Mouse (Mus musculus) common myeloid progenitor, adult 5-6 weeks (primary cell): ENCODE results near the gene D430042O09Rik. TPM values are rescaled to one million over a fixed set of nuclear protein-coding genes. Genes with fewer than 3 reads are reported as not detected.
A peak's percentile ranks its signal among the peaks of the same experiment; 100 is the strongest.

Source experiments
- ATAC-seq: replicated peaks from 2 replicates; pipeline ENCODE4 v1.8.0; 2016; ENCODE audit warnings: low read depth, mild to moderate bottlenecking, moderate TSS enrichment, inconsistent platforms; ENCODE audit not compliant: poor library complexity, severe bottlenecking
- total RNA-seq: library from RNA; stranded (forward); fragments of 200-1000, 187-1606 nt; gene quantifications from 2 replicates; pipeline ENCODE4 v1.2.3, GENCODE M21; 2017

The D430042O09Rik gene
- total RNA-seq, 1 experiment from 2014 or later: 8.6 TPM

DNA sequence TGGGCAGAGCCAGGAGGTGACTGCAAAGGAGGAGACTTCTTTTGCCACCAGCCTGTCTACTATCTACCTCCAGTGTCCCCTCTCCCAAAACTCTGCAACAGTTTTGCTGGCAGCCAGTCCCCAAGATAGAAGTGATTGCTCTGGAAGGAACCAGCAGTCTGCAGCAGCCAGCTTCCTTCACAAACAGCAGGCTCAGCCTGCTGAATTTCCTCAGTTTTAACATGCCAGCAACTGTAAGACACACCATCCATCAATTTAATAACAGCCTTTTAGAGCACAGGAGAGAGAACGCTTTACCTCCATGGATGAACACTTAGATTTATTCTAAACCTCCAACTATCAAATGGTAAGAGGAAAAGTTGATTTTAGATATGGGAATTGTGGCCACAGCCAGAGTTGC, 156.3 kb downstream of the D430042O09Rik start:
- ATAC-seq: no peak

GRCm38 (mm10) chr7:125865234-125865633, 157.5 kb downstream of the D430042O09Rik start:
- ATAC-seq: no peak

DNA sequence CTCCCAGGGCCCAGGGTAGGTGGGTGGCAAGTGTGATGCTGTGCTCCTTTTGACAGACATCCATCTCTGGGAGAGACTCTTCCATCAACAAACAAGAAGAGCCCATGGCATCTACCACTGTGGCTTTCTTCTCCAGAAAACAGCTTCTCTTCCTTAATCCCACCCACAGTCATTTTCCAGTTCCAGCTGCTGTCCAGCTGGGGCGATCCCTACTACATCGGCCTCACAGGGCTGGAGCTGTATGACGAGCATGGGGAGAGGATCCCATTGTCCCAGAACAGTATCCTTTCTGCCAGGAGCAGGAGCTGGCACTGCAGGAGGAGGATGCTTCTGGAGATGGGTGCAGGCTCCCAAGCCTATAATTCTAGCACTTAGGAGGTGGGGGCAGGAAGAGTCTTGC, 160.9 kb downstream of the D430042O09Rik start:
- no peak for ATAC-seq

DNA sequence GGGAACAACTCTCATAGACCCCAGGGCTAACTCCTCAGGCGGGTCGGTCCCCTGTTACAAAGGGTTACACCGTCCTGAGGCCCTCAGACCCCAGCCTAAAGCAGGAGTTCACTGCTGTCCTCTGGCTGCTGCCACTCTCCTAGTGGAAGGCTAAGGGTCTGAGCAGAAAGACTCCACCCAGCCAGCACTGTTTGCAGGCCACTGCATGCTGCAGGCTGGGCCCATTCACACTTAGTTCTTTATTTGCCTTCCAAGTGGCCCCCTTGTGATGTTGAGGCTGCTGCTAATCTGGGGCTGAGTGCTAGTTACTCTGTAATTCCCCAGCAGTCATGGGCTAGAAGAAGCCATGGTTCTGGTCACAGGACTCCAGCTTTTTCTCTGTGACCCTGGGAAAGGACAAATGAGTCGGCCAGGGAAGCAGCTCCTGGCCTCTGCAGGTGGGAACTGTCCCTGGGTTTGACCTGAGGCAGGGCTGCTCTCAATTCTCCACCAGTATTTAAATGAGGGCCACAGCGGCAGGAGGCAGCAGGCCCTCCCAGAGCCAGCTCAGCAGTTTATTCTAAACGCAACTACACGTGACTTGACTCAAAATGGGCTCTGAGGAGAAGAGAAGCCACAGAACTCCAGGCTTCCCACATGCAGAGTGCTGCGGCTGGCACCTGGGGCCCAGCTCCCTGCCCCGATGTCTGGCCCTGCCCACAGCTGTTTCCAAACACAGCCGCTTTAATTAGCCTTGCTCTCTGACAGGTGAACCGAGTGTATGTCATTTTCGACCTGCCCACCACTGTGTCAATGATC, 163.9 kb downstream of the D430042O09Rik start:
- ATAC-seq: no peak

DNA sequence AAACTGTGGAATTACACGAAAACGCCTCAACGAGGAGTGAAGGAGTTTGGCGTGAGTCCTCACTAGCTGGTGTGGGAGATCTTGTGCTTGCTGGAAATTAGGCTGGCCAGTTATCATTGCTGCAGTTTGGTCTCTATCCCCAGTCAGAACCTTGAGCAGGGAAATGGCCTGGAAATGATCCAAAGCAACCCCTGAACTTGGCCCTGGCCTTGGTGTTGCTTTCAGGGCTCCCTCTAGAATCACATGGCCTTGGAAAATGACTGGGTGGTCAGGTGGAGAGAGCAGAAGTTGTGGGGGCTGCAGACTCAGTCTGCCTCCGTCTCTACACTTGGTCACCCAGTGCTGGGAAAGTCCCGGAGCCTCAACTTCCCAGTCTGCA, 164.5 kb downstream of the D430042O09Rik start:
- no peak for ATAC-seq

- no peak for ATAC-seq
Observed at GRCm38 (mm10) chr7:125872874-125873273, 165.2 kb downstream of the D430042O09Rik start.

DNA sequence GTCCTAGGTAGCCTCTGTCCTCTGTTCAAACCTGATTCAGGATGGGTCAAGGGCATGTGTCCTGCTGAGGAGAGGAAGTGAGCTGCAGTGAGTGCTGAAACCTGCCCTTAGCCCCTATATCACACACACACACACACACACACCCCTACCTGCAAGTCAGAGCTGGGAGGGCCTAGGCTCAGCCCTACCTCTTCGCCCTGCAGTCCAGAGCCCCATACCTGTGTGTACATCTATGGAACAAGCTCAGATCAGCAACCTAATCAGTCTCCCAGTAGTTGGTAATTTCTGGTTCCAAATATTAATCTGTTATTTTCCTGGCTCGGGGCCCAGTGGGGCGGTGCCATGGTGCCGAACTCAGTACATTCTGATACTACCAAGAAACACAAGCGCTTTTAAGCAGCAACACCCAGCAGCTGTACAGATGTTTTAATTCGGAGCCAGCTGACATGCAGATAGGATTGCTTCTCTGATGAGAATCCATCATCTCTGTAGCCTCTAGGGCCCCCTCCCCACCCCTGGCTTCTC, 166.3 kb downstream of the D430042O09Rik start:
- no peak for ATAC-seq

DNA sequence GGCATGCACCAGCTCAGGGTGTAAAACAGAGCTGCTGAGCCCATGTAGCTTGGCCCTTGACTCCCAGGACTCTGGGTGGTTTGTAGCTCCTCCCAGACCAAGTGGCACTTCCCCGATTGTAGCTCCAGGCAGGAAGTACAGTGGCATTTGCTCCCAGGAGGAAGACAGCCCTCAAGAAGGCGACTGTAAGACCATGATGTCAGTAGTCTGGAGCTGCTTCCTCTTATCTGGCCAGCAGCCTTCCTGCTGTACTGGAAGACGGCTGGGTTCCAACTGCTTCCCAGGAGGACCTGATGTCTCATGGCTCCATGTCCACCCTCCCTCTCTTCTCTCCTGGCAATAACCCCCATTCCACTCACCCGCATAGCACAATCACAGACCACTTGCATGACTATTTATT, 170.4 kb downstream of the D430042O09Rik start:
- ATAC-seq: peak; percentile 76

DNA sequence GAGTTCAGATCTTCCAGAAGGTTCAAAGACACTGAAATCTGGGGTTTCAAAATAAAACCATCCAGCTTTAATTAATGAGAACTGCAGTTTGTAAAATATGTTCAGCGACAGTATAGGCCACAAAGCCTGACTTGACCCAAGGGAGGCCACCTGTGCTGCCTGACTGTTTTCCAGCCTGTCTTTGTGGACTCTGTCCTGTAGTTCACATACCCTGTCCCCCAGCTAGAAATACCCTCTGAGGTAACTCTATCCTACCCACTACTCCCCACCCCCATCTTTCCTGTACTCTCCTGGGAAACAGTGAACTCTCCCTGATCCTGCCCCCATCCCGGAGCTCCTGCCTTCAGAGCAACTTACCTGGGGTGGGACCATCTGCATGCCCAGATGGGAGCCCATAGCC, 175.5 kb downstream of the D430042O09Rik start:
- no peak for ATAC-seq

GRCm38 (mm10) chr7:125886116-125886680, 178.5 kb downstream of the D430042O09Rik start:
- ATAC-seq: no peak

DNA sequence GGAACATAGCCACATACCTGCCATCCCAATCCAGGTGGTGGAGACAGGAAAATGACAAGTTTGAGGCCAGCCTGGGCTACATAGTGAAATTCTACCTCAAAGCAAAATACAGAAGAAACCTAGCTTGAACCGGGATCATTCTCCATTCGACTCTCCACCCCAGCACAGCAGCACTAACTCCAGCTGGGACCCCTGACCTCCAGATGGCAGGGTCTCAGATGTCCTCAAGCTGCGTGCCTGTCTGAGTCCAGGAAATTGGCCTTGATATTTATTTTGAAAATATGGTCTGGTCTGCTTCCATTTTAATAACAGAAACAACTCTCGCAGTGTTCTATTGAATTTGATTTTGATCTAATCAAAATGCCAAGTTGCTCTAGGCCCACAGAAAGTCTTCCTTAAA, 179.4 kb downstream of the D430042O09Rik start:
- no peak for ATAC-seq

DNA sequence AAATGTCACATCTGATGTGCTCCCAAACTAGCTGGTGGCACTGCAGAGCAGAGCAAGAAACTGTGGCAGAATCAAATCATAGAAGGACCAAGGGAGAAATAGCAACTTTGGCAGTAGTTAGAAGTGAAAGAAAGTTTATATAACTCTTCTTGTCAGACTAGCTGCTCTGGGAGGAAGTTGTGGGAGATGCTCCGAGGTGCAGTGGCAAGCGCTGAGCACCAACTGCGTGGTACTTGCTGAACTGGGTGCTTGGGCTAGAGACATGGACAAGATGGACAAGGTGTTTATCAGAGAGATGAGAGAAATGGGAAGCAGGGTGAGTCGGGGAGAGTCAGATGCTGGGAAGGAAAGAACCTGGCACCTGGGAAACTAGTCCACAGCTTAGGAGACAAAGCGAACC, 180.1 kb downstream of the D430042O09Rik start:
- no peak for ATAC-seq

GRCm38 (mm10) chr7:125888373-125888772, 180.7 kb downstream of the D430042O09Rik start:
- ATAC-seq: no peak

- no peak for ATAC-seq
Observed at GRCm38 (mm10) chr7:125893621-125894020, 185.9 kb downstream of the D430042O09Rik start.

DNA sequence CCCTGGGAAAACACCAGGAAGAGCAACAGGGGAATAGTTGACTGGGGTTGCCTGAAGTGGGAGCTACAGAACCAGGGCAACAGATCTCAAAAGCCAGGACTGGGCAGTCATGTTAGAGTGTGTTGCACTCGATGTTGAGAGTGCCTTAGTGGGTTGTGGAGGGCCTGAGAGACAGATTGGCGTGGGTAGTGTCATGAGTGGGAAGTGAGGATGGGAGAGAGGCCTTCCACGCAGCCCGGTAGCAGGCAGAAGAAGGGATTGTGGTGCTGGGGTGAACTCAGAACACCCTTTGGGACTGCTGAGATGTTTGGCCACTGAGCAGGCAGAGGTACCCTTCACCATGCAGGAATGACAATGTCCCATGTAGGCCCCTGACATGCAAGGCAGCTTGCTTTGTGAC, 189.4 kb downstream of the D430042O09Rik start:
- no peak for ATAC-seq

DNA sequence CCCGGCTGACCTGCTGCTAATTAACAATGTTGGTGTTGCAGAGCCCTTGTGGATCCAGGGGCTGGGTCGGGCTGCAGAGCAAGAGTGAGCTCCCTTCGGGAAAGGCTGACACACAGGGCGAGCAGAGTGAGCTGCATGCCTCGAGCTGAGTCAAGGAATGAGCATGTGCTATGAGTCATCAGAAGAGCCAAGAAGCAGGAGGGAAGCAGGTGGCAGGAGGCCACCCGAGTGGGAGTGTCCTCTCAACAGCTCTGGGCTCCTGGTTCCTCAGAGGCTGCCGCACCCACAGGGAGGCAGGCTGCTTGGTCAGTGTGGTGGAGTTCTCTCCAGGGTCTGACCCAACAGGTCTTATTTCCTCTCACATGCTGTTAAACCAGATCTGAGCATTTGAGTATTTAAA, 191.3 kb downstream of the D430042O09Rik start:
- peak; percentile 65 for ATAC-seq

DNA sequence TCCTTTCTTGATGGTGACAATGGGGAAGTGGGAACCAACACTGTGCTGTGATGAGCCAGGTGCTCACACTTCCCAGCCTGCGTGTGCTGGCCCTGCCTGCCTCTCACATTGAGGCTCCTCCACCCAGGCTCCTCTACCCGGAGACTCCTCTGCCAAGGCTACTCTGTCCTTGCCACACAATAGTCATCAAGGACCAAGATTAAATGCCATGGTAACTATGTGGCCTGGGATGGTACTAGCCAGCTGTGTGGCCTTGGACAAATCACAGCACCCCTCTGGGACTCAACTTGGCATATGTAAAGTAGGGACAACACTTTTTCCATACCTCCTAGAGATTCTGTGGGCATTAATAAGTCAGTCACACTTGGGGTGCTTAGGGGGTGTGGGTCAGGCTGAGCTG, 192.2 kb downstream of the D430042O09Rik start:
- ATAC-seq: no peak

DNA sequence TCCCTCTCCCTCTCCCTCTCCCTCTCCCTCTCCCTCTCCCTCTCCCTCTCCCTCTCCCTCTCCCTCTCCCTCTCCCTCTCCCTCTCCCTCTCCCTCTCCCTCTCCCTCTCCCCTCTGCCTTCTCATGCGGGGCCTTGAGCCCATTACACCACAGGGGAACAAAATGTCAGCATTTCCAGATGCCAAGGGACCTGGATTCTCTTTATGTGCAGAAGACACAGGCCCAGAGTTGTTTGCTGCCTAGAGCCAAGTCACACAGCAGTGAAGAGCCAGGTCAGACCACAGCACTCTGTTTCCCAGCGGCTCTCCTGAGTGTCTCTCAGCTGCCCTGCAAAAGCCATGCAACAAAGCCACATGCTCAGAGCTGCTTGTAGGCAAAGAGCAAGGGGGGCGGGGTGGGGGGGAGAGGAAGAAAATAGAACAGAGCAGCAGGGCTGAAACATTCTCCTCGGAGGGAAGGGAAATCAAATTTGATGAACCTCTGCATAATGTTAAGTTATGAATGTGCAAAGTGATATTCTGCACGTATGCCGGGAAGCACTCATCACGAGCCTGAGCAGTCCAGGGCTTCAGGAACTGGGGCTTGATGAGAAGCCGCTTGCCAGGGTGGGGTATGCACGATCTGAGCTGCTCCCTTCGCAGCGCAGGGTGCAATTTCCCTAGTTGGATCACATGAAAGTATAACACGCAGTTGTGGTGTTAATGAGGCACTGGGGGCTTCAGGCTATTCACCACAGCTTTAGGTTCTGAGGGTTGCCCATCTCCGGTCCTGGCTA, 192.9 kb downstream of the D430042O09Rik start:
- no peak for ATAC-seq

- no peak for ATAC-seq
Observed at GRCm38 (mm10) chr7:125920801-125921200, 213.1 kb downstream of the D430042O09Rik start.

- ATAC-seq: no peak
Observed at GRCm38 (mm10) chr7:125924044-125924443, 216.4 kb downstream of the D430042O09Rik start.
